In genomic region chr3:116352486-116352885, GRCm38 (mm10) we compare ENCODE assay signal across 14 mouse cellular contexts.
A peak's percentile ranks its signal among the peaks of the same experiment; 100 is the strongest.
DNase-seq lines count a peak whose midpoint lies in the region; ATAC-seq and TF ChIP-seq lines count a peak whose summit lies in the region.
"Had no signal": no experiment of that assay in that cellular context is flagged by ENCODE, and none has a peak within 500 bp of the region (broad histone marks: within the 10 kb centered on the region; RNA-seq: fewer than 3 reads in every experiment).

No protein-coding gene starts in this region.

- no peaks in the 10 kb centered on the region for H3K9me3 ChIP-seq in hindbrain, postnatal 0 days (ENCODE audit: low read length)
- H3K9me3 ChIP-seq in hindbrain, embryonic 13.5 days: no peaks in the 10 kb centered on the region
- no peaks in the 10 kb centered on the region for H3K9me3 ChIP-seq in heart, embryonic 16.5 days (replicated peaks; ENCODE audit: control insufficient read depth, low read length)
- H3K9me3 ChIP-seq: limb, embryonic 15.5 days; lung, embryonic 15.5 days had no signal

- no peaks in the 10 kb centered on the region for H3K4me1 ChIP-seq in hindbrain, postnatal 0 days (ENCODE audit: insufficient read depth, low read length)
- no peaks in the 10 kb centered on the region; the same call in 1 of the 2 replicates for H3K4me1 ChIP-seq in hindbrain, embryonic 13.5 days (replicated peaks)
- H3K4me1 ChIP-seq in heart, embryonic 16.5 days (ENCODE audit: control insufficient read depth, insufficient read depth, low read length): peaks cover 5% of the 10 kb centered on the region; the same call in 1 of the 2 replicates
- H3K4me1 ChIP-seq in thymus, adult 2 months (replicated peaks; ENCODE audit: control insufficient read depth, insufficient read depth, low read length): no peaks in the 10 kb centered on the region
- H3K4me1 ChIP-seq: lung, embryonic 15.5 days had no signal

- no peak overlapping the region for H3K4me2 ChIP-seq in hindbrain, postnatal 0 days (ENCODE audit: low read depth, low read length)
- H3K4me2 ChIP-seq in hindbrain, embryonic 13.5 days: no peak overlapping the region
- H3K4me2 ChIP-seq in heart, embryonic 16.5 days (ENCODE audit: low read depth, low read length): no peak overlapping the region
- H3K4me2 ChIP-seq: hindbrain, embryonic 14.5 days; limb, embryonic 15.5 days; lung, embryonic 15.5 days; midbrain, embryonic 11.5 days had no signal

- WGBS in hindbrain, postnatal 0 days: 62% methylated on average over 6 of the region's 6 CpGs
- WGBS in hindbrain, embryonic 13.5 days: 86% methylated on average over 6 of the region's 6 CpGs
- 50% methylated on average over 6 of the region's 6 CpGs for WGBS in heart, embryonic 16.5 days
- WGBS in thymus, adult 2 months: 88% methylated on average over 6 of the region's 6 CpGs

- TF ChIP-seq CTCF in hindbrain, postnatal 0 days (IDR thresholded peaks at IDR 0.05; ENCODE audit: low read depth): no peak
- TF ChIP-seq CTCF in thymus, adult 2 months (IDR thresholded peaks at IDR 0.05; ENCODE audit: borderline replicate concordance, control insufficient read depth, extremely low read depth, insufficient read depth, low read length, poor library complexity): no peak

- no peak for TF ChIP-seq POLR2A in thymus, adult 2 months (IDR thresholded peaks at IDR 0.05; ENCODE audit: control insufficient read depth, extremely low read depth, insufficient read depth, low read length, poor library complexity)

- H3K36me3 ChIP-seq in hindbrain, postnatal 0 days (ENCODE audit: insufficient read depth, low read length): no peaks in the 10 kb centered on the region
- H3K36me3 ChIP-seq in hindbrain, embryonic 13.5 days: no peaks in the 10 kb centered on the region
- H3K36me3 ChIP-seq in heart, embryonic 16.5 days (ENCODE audit: control insufficient read depth, insufficient read depth): no peaks in the 10 kb centered on the region
- no peaks in the 10 kb centered on the region; the same call in 1 of the 2 replicates for H3K36me3 ChIP-seq in thymus, adult 2 months (ENCODE audit: control insufficient read depth, insufficient read depth, low read length)
- H3K36me3 ChIP-seq: limb, embryonic 15.5 days; lung, embryonic 15.5 days had no signal

- 0 out of 2 replicates have a peak, but pooled peaks have one; percentile 38 for ATAC-seq in hindbrain, postnatal 0 days
- no peak for ATAC-seq in hindbrain, embryonic 13.5 days (ENCODE audit: low FRiP score)
- ATAC-seq in heart, embryonic 16.5 days (replicated peaks; ENCODE audit: extremely low read depth, insufficient read depth, low FRiP score): peak; percentile 58

- no peaks in the 10 kb centered on the region for H3K27me3 ChIP-seq in hindbrain, postnatal 0 days (ENCODE audit: insufficient read depth, low read length)
- H3K27me3 ChIP-seq in hindbrain, embryonic 13.5 days: no peaks in the 10 kb centered on the region
- H3K27me3 ChIP-seq in heart, embryonic 16.5 days (ENCODE audit: control insufficient read depth, insufficient read depth, low read length): no peaks in the 10 kb centered on the region
- H3K27me3 ChIP-seq in thymus, adult 2 months (ENCODE audit: control insufficient read depth, insufficient read depth, low read length): no peaks in the 10 kb centered on the region
- H3K27me3 ChIP-seq: CH12.LX; limb, embryonic 15.5 days; lung, embryonic 15.5 days had no signal

- H3K4me3 ChIP-seq in hindbrain, postnatal 0 days (ENCODE audit: low read length): no peak overlapping the region
- H3K4me3 ChIP-seq in hindbrain, embryonic 13.5 days: no peak overlapping the region
- no peak overlapping the region for H3K4me3 ChIP-seq in heart, embryonic 16.5 days (ENCODE audit: low read length)
- H3K4me3 ChIP-seq in thymus, adult 2 months (ENCODE audit: control insufficient read depth, insufficient read depth, low read length): no peak overlapping the region
- H3K4me3 ChIP-seq: left cerebral cortex, adult 2 months; limb, embryonic 15.5 days; lung, embryonic 15.5 days had no signal

- no peak overlapping the region for H3K9ac ChIP-seq in hindbrain, postnatal 0 days (replicated peaks; ENCODE audit: low read length)
- no peak overlapping the region for H3K9ac ChIP-seq in hindbrain, embryonic 13.5 days
- no peak overlapping the region for H3K9ac ChIP-seq in heart, embryonic 16.5 days (ENCODE audit: low read length)
- H3K9ac ChIP-seq: hindbrain, embryonic 14.5 days; limb, embryonic 15.5 days; lung, embryonic 15.5 days had no signal

- no peak for DNase-seq in hindbrain, postnatal 0 days (ENCODE audit: low spot score)
- peak; percentile 66 for DNase-seq in ovary, postnatal 36 days (ENCODE audit: low spot score)
- no peak for DNase-seq in ovary, postnatal 10 days (ENCODE audit: low spot score)
- no peak for DNase-seq in thymus, adult 2 months
- DNase-seq in layer of hippocampus, adult 11-12 months (ENCODE audit: low spot score): no peak
- DNase-seq: cerebellum, adult 11 months had no signal

- no peak overlapping the region for H3K27ac ChIP-seq in hindbrain, postnatal 0 days
- H3K27ac ChIP-seq in hindbrain, embryonic 13.5 days: no peak overlapping the region
- peak overlapping the region; percentile 55; the same call in 1 of the 2 replicates for H3K27ac ChIP-seq in heart, embryonic 16.5 days (ENCODE audit: low read length)
- no peak overlapping the region for H3K27ac ChIP-seq in thymus, adult 2 months (ENCODE audit: control insufficient read depth, insufficient read depth, low read length)
- H3K27ac ChIP-seq: hindbrain, embryonic 14.5 days; left cerebral cortex, adult 2 months; limb, embryonic 15.5 days; lung, embryonic 15.5 days had no signal
